Mouse (Mus musculus): ENCODE results near the gene Alk. TPM values are rescaled to one million over a fixed set of nuclear protein-coding genes. Genes with fewer than 3 reads are reported as not detected.
A peak's percentile ranks its signal among the peaks of the same experiment; 100 is the strongest.

Alk gene
- 0.43 and 0.50 TPM in 2 replicates for polyA plus RNA-seq (2016; fragmentation: Nextera tagmentation; extraction: Ambion mirVana)

- Histone ChIP-seq H3K9ac (0 out of 2 replicates have a peak within 1 kb of the TSS, but pooled peaks have one; percentile 1), H3K9me3 (replicated peaks) (no peaks in the 10 kb centered on the region), H3K4me2 (peak within 1 kb of the TSS; percentile 91), H3K4me3 (peak within 1 kb of the TSS; percentile 52), H3K4me1 (replicated peaks) (peaks cover 12% of the 10 kb centered on the region), H3K27me3 (replicated peaks) (peaks cover 43% of the 10 kb centered on the region), H3K27ac (ENCODE audit: poor library complexity, severe bottlenecking) (no peak within 1 kb of the TSS), H3K36me3 (no peaks in the 10 kb centered on the region)
- under 1% methylated on average over 27 of the region's 32 CpGs for WGBS
- peak; percentile 92 for ATAC-seq (ENCODE audit: insufficient number of reproducible peaks, low FRiP score)
Observed at GRCm38 (mm10) chr17:72604610-72604980, at the start of gene Alk. Gene Alk (minus strand): TSS chr17:72604627.

- Histone ChIP-seq H3K4me1 (replicated peaks) (peaks cover 8% of the 10 kb centered on the region; the same call in 1 of the 2 replicates), H3K36me3 (no peaks in the 10 kb centered on the region), H3K27me3 (replicated peaks) (no peaks in the 10 kb centered on the region), H3K9ac (no peak overlapping the region), H3K4me2 (no peak overlapping the region), H3K4me3 (no peak overlapping the region), H3K27ac (ENCODE audit: poor library complexity, severe bottlenecking) (no peak overlapping the region), H3K9me3 (replicated peaks) (no peaks in the 10 kb centered on the region)
- WGBS: 66% methylated on average over 1 of the region's 1 CpGs
- ATAC-seq (ENCODE audit: insufficient number of reproducible peaks, low FRiP score): no peak
Observed at GRCm38 (mm10) chr17:72652801-72653200, 48.4 kb upstream of the Alk start.

- Histone ChIP-seq H3K27me3 (replicated peaks) (no peaks in the 10 kb centered on the region), H3K9ac (no peak overlapping the region), H3K4me3 (no peak overlapping the region), H3K9me3 (replicated peaks) (no peaks in the 10 kb centered on the region), H3K27ac (ENCODE audit: poor library complexity, severe bottlenecking) (no peak overlapping the region), H3K4me1 (replicated peaks) (no peaks in the 10 kb centered on the region), H3K36me3 (no peaks in the 10 kb centered on the region), H3K4me2 (no peak overlapping the region)
- 62% methylated on average over 6 of the region's 6 CpGs for WGBS
- no peak for ATAC-seq (ENCODE audit: insufficient number of reproducible peaks, low FRiP score)
Observed at GRCm38 (mm10) chr17:72648607-72649217, 44.3 kb upstream of the Alk start.

GRCm38 (mm10) chr17:72646167-72646566 is 41.7 kb upstream of the Alk start:
- no peak overlapping the region for H3K9ac ChIP-seq
- H3K4me2 ChIP-seq: no peak overlapping the region
- no peak overlapping the region for H3K4me3 ChIP-seq
- H3K27me3 ChIP-seq (replicated peaks): no peaks in the 10 kb centered on the region
- WGBS: 75% methylated on average over 5 of the region's 5 CpGs
- H3K9me3 ChIP-seq (replicated peaks): no peaks in the 10 kb centered on the region
- no peaks in the 10 kb centered on the region for H3K36me3 ChIP-seq
- H3K27ac ChIP-seq (ENCODE audit: poor library complexity, severe bottlenecking): no peak overlapping the region
- H3K4me1 ChIP-seq (replicated peaks): no peaks in the 10 kb centered on the region
- ATAC-seq (ENCODE audit: insufficient number of reproducible peaks, low FRiP score): no peak

GRCm38 (mm10) chr17:72640095-72640494 is 35.7 kb upstream of the Alk start:
- Histone ChIP-seq H3K4me2 (no peak overlapping the region), H3K27me3 (replicated peaks) (no peaks in the 10 kb centered on the region), H3K36me3 (no peaks in the 10 kb centered on the region), H3K4me1 (replicated peaks) (0 out of 2 replicates have a peak, but pooled peaks cover 11% of the 10 kb centered on the region), H3K4me3 (no peak overlapping the region), H3K27ac (ENCODE audit: poor library complexity, severe bottlenecking) (peak overlapping the region; percentile 16; the same call in 1 of the 2 replicates), H3K9me3 (replicated peaks) (no peaks in the 10 kb centered on the region), H3K9ac (no peak overlapping the region)
- WGBS: 23% methylated on average over 4 of the region's 4 CpGs
- ATAC-seq (ENCODE audit: insufficient number of reproducible peaks, low FRiP score): no peak

GRCm38 (mm10) chr17:72639400-72639799 is 35.0 kb upstream of the Alk start:
- Histone ChIP-seq H3K9me3 (replicated peaks) (no peaks in the 10 kb centered on the region), H3K4me3 (no peak overlapping the region), H3K36me3 (no peaks in the 10 kb centered on the region), H3K4me1 (replicated peaks) (0 out of 2 replicates have a peak, but pooled peaks cover 11% of the 10 kb centered on the region), H3K4me2 (no peak overlapping the region), H3K9ac (no peak overlapping the region), H3K27ac (ENCODE audit: poor library complexity, severe bottlenecking) (no peak overlapping the region), H3K27me3 (replicated peaks) (no peaks in the 10 kb centered on the region)
- WGBS: 76% methylated on average over 7 of the region's 7 CpGs
- ATAC-seq (ENCODE audit: insufficient number of reproducible peaks, low FRiP score): no peak

- Histone ChIP-seq H3K36me3 (no peaks in the 10 kb centered on the region), H3K27me3 (replicated peaks) (peaks cover 40% of the 10 kb centered on the region), H3K27ac (ENCODE audit: poor library complexity, severe bottlenecking) (no peak overlapping the region), H3K4me1 (replicated peaks) (peaks cover 12% of the 10 kb centered on the region), H3K4me3 (no peak overlapping the region), H3K4me2 (no peak overlapping the region), H3K9me3 (replicated peaks) (no peaks in the 10 kb centered on the region), H3K9ac (no peak overlapping the region)
- no peak for ATAC-seq (ENCODE audit: insufficient number of reproducible peaks, low FRiP score)
- WGBS: 9% methylated on average over 4 of the region's 4 CpGs
Observed at GRCm38 (mm10) chr17:72606251-72606650, 1.8 kb upstream of the Alk start.

- Histone ChIP-seq H3K36me3 (no peaks in the 10 kb centered on the region), H3K9me3 (replicated peaks) (no peaks in the 10 kb centered on the region), H3K27me3 (replicated peaks) (peaks cover 43% of the 10 kb centered on the region), H3K27ac (ENCODE audit: poor library complexity, severe bottlenecking) (no peak overlapping the region), H3K4me1 (replicated peaks) (peaks cover 12% of the 10 kb centered on the region), H3K9ac (0 out of 2 replicates have a peak overlapping the region, but pooled peaks have one; percentile 1), H3K4me2 (peak overlapping the region; percentile 91), H3K4me3 (peak overlapping the region; percentile 52)
- ATAC-seq (ENCODE audit: insufficient number of reproducible peaks, low FRiP score): peak; percentile 15; the same call in 1 of the 2 replicates
- 2% methylated on average over 51 of the region's 51 CpGs for WGBS
Observed at GRCm38 (mm10) chr17:72603886-72604609, 379 bp downstream of the Alk start.

GRCm38 (mm10) chr17:72603118-72603885 is 1.1 kb downstream of the Alk start:
- Histone ChIP-seq H3K4me2 (peak overlapping the region; percentile 91), H3K27me3 (replicated peaks) (peaks cover 43% of the 10 kb centered on the region), H3K36me3 (no peaks in the 10 kb centered on the region), H3K4me3 (peak overlapping the region; percentile 52), H3K9ac (no peak overlapping the region), H3K4me1 (replicated peaks) (peaks cover 12% of the 10 kb centered on the region), H3K27ac (ENCODE audit: poor library complexity, severe bottlenecking) (no peak overlapping the region), H3K9me3 (replicated peaks) (no peaks in the 10 kb centered on the region)
- ATAC-seq (ENCODE audit: insufficient number of reproducible peaks, low FRiP score): peak; percentile 61; the same call in 1 of the 2 replicates
- WGBS: 3% methylated on average over 40 of the region's 40 CpGs

GRCm38 (mm10) chr17:72600806-72601205 is 3.6 kb downstream of the Alk start:
- peaks cover 12% of the 10 kb centered on the region for H3K4me1 ChIP-seq (replicated peaks)
- H3K9me3 ChIP-seq (replicated peaks): no peaks in the 10 kb centered on the region
- WGBS: 75% methylated on average over 5 of the region's 5 CpGs
- H3K27ac ChIP-seq (ENCODE audit: poor library complexity, severe bottlenecking): no peak overlapping the region
- no peak overlapping the region for H3K4me3 ChIP-seq
- ATAC-seq (ENCODE audit: insufficient number of reproducible peaks, low FRiP score): no peak
- H3K4me2 ChIP-seq: no peak overlapping the region
- no peak overlapping the region for H3K9ac ChIP-seq
- peaks cover 42% of the 10 kb centered on the region for H3K27me3 ChIP-seq (replicated peaks)
- no peaks in the 10 kb centered on the region for H3K36me3 ChIP-seq

GRCm38 (mm10) chr17:72587671-72588070 is 16.8 kb downstream of the Alk start:
- WGBS: 80% methylated on average over 3 of the region's 3 CpGs
- Histone ChIP-seq H3K4me3 (no peak overlapping the region), H3K27ac (ENCODE audit: poor library complexity, severe bottlenecking) (no peak overlapping the region), H3K4me2 (no peak overlapping the region), H3K27me3 (replicated peaks) (no peaks in the 10 kb centered on the region), H3K36me3 (no peaks in the 10 kb centered on the region), H3K9me3 (replicated peaks) (peaks cover 2% of the 10 kb centered on the region; the same call in 1 of the 2 replicates), H3K4me1 (replicated peaks) (no peaks in the 10 kb centered on the region), H3K9ac (no peak overlapping the region)
- ATAC-seq (ENCODE audit: insufficient number of reproducible peaks, low FRiP score): no peak
